Mouse (Mus musculus): ENCODE measurements around the gene Txnrd1. TPM values are rescaled to one million over a fixed set of nuclear protein-coding genes. Genes with fewer than 3 reads are reported as not detected.

Gene Txnrd1
- polyA plus RNA-seq, 1 experiment: 50.9 TPM

DNA sequence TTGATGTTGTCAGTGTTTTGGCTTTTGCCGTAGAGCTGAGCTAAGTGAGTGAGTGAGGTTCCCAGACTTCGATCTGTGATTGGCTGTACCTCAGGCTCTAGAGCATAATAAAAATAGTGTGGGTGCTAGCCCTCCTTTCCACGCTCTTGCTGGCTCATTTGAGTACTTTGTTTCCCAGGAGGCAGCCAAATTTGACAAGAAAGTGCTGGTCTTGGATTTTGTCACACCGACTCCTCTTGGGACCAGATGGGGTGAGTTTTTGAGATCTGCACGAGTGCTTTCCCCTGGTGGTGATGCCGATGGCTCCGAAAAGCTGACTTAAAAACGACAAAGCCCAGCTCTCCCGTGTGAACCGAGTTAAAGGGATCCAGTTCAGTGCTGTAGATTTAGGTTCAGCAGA is 41.7 kb downstream of the Txnrd1 start:
- H3K4me3 ChIP-seq (replicated peaks; ENCODE audit: insufficient read depth, low read depth, low read length): no peak overlapping the region
- no peak overlapping the region for H3K27ac ChIP-seq (ENCODE audit: insufficient read depth, low read length)
- H3K4me1 ChIP-seq (ENCODE audit: control insufficient read depth, insufficient read depth, low read length): no peaks in the 10 kb centered on the region
- WGBS: 87% methylated on average over 10 of the region's 10 CpGs
- TF ChIP-seq CTCF (IDR thresholded peaks at IDR 0.05; ENCODE audit: borderline replicate concordance, insufficient read depth, low read depth, low read length): no peak
- TF ChIP-seq POLR2A (IDR thresholded peaks at IDR 0.05; ENCODE audit: borderline replicate concordance, insufficient read depth, low read length): no peak
- no peak for DNase-seq
- H3K27me3 ChIP-seq (ENCODE audit: control insufficient read depth, insufficient read depth, low read length): no peaks in the 10 kb centered on the region

DNA sequence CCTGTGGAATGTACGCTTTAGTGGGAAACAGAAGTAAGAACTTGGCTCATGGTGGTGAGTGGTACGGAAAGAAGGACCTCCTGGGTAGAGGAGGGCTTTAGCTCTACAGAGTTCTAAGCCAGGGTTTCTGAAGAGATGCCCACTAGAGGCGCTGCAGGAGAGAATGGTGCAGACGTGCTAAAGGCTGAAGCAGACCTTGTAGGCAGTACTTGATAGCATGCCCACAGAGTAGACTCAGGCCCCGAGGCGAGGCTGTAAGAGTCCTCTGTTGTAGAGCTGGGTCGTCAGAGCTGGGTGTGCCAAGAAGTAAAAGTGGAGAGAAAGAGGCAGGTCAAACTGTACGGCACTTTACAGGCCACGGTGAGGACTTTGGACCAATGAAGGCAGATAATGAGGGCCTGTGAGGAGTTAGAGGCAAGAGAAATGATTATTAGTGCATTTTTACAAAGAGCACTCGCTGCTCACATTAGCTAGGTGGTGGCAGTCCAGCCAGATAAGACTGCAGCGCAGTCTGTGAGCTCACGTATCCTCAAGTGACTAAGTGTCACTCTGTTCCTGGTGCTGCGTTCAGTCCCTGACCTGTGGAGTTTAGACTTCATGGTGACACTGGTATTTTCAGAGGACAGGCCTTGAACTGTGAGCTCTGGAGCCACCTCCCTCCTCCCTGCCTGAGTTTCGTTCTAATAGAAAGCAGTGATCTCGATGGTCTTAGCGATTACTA is 42.5 kb downstream of the Txnrd1 start:
- Histone ChIP-seq H3K4me3 (replicated peaks; ENCODE audit: insufficient read depth, low read depth, low read length) (no peak overlapping the region), H3K4me1 (ENCODE audit: control insufficient read depth, insufficient read depth, low read length) (no peaks in the 10 kb centered on the region), H3K27me3 (ENCODE audit: control insufficient read depth, insufficient read depth, low read length) (no peaks in the 10 kb centered on the region), H3K27ac (ENCODE audit: insufficient read depth, low read length) (no peak overlapping the region)
- TF ChIP-seq CTCF (IDR thresholded peaks at IDR 0.05; ENCODE audit: borderline replicate concordance, insufficient read depth, low read depth, low read length) (peak; percentile 30; the same call in 1 of the 2 replicates), POLR2A (IDR thresholded peaks at IDR 0.05; ENCODE audit: borderline replicate concordance, insufficient read depth, low read length) (no peak)
- 77% methylated on average over 16 of the region's 16 CpGs for WGBS
- no peak for DNase-seq

DNA sequence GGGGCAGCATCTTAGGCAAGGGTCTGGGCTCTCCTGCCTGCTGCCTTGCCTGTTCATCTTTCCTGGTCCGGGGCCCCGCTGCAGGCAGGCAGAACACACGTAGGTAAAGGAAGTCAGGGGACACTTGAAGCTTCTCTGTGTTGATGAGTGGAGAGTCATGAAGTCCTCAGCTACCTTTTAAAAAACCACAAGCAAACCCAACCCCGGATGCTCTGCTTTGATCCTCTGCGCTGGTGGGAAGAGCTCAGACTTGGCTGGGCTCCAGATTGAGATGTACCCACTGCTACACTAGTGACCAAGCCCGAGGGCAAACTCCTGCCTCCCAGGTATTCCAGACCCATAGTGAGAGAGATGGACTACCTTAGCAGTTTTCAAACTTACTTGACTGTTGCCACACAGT is 53.6 kb downstream of the Txnrd1 start:
- H3K4me3 ChIP-seq (replicated peaks; ENCODE audit: insufficient read depth, low read depth, low read length): no peak overlapping the region
- 86% methylated on average over 6 of the region's 6 CpGs for WGBS
- no peaks in the 10 kb centered on the region for H3K4me1 ChIP-seq (ENCODE audit: control insufficient read depth, insufficient read depth, low read length)
- TF ChIP-seq POLR2A (IDR thresholded peaks at IDR 0.05; ENCODE audit: borderline replicate concordance, insufficient read depth, low read length) (no peak), CTCF (IDR thresholded peaks at IDR 0.05; ENCODE audit: borderline replicate concordance, insufficient read depth, low read depth, low read length) (no peak)
- H3K27me3 ChIP-seq (ENCODE audit: control insufficient read depth, insufficient read depth, low read length): no peaks in the 10 kb centered on the region
- no peak for DNase-seq
- H3K27ac ChIP-seq (ENCODE audit: insufficient read depth, low read length): no peak overlapping the region

DNA sequence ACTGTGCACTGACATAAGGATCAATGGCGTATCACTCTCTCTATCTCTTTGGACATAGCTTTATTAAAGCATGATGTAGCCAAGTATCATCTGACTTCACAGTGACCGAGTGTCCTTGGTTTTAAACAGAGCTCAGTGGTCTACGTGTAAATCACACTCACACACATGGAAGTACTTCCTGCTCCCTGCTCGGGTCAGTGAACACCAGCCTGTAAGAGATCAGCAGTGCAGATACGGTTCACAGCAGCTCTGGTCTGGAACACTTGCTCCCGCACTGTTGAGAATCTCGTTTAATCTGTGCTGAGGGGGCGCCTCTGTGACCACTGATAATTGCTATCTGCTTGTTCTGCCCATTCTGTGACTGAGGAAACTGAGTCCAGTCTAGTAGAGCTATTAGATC is 54.8 kb downstream of the Txnrd1 start:
- Histone ChIP-seq H3K4me1 (ENCODE audit: control insufficient read depth, insufficient read depth, low read length) (no peaks in the 10 kb centered on the region), H3K27me3 (ENCODE audit: control insufficient read depth, insufficient read depth, low read length) (no peaks in the 10 kb centered on the region), H3K4me3 (replicated peaks; ENCODE audit: insufficient read depth, low read depth, low read length) (no peak overlapping the region), H3K27ac (ENCODE audit: insufficient read depth, low read length) (no peak overlapping the region)
- DNase-seq: no peak
- TF ChIP-seq CTCF (IDR thresholded peaks at IDR 0.05; ENCODE audit: borderline replicate concordance, insufficient read depth, low read depth, low read length) (no peak), POLR2A (IDR thresholded peaks at IDR 0.05; ENCODE audit: borderline replicate concordance, insufficient read depth, low read length) (no peak)
- WGBS: 89% methylated on average over 8 of the region's 8 CpGs

DNA sequence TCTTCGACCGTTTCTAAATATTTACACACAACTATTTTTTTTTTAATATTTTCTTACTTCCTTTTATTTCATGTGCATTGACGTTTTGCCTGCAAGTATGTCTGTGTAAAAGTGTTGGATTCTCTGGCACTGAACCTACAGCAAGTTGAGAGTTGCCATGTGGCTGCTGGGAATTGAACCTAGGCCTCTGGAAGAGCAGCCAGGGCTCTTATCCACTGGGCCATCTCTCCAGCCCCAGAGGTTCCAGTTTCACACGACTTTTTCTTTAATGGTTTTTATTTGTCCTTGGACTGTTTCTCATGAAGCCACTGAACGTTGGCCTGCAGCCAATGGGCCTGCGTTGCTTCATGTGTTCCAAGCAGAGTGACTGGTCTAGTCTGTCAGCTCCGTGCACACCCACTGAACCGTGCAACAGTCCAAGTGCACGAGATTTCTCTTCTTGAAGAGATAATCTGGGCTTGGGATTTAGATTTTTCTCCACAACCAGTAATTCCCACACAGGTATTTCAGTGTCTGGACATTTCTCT is 55.8 kb downstream of the Txnrd1 start:
- TF ChIP-seq POLR2A (IDR thresholded peaks at IDR 0.05; ENCODE audit: borderline replicate concordance, insufficient read depth, low read length): no peak
- no peak for TF ChIP-seq CTCF (IDR thresholded peaks at IDR 0.05; ENCODE audit: borderline replicate concordance, insufficient read depth, low read depth, low read length)
- DNase-seq: peak in 1 of 2 experiments; percentile 28
- Histone ChIP-seq H3K4me3 (replicated peaks; ENCODE audit: insufficient read depth, low read depth, low read length) (no peak overlapping the region), H3K27me3 (ENCODE audit: control insufficient read depth, insufficient read depth, low read length) (no peaks in the 10 kb centered on the region), H3K4me1 (ENCODE audit: control insufficient read depth, insufficient read depth, low read length) (no peaks in the 10 kb centered on the region), H3K27ac (ENCODE audit: insufficient read depth, low read length) (no peak overlapping the region)
- WGBS: 29% methylated on average over 9 of the region's 9 CpGs

DNA sequence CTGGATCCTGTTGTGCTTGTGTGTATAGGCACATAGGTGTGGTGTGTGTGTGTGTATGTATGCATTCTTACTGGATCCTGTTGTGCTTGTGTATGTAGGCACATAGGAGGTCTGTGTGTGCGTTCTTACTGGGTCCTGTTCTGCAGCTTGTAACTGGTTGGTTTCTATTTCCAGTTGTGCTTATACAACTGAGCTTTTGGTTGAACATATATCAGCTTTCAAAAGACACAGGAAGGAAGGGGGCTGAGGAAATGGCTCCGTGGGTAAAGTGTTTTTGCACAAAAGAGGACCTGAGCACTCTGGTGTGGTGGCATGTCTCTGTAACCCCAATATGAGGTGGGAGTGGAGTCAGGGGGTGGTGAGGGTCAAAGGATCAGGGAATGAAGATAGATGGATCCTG is 57.2 kb downstream of the Txnrd1 start:
- Histone ChIP-seq H3K4me1 (ENCODE audit: control insufficient read depth, insufficient read depth, low read length) (0 out of 2 replicates have a peak, but pooled peaks cover 6% of the 10 kb centered on the region), H3K27me3 (ENCODE audit: control insufficient read depth, insufficient read depth, low read length) (no peaks in the 10 kb centered on the region), H3K4me3 (replicated peaks; ENCODE audit: insufficient read depth, low read depth, low read length) (no peak overlapping the region), H3K27ac (ENCODE audit: insufficient read depth, low read length) (no peak overlapping the region)
- no peak for TF ChIP-seq POLR2A (IDR thresholded peaks at IDR 0.05; ENCODE audit: borderline replicate concordance, insufficient read depth, low read length)
- TF ChIP-seq CTCF (IDR thresholded peaks at IDR 0.05; ENCODE audit: borderline replicate concordance, insufficient read depth, low read depth, low read length): no peak
- WGBS: 87% methylated on average over 2 of the region's 2 CpGs
- no peak for DNase-seq

DNA sequence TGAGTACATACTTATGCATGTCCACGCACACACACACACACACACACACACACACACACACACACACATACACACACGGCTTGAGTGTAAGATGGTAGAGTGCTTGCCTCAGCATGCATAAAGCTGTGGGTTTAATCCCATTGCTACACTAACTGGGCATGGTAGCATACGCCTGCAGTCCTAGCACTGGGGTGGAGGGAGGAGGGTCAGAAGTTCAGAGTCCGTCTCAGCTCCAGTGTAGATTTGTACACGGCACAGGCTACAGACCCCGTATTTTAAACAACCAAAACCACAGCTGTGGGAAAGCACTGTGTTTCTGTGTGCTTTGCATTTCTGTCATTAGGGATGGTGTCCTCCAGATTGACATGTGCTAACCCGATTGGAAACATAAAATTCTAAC is 57.7 kb downstream of the Txnrd1 start:
- WGBS: 95% methylated on average over 7 of the region's 7 CpGs
- DNase-seq: no peak

DNA sequence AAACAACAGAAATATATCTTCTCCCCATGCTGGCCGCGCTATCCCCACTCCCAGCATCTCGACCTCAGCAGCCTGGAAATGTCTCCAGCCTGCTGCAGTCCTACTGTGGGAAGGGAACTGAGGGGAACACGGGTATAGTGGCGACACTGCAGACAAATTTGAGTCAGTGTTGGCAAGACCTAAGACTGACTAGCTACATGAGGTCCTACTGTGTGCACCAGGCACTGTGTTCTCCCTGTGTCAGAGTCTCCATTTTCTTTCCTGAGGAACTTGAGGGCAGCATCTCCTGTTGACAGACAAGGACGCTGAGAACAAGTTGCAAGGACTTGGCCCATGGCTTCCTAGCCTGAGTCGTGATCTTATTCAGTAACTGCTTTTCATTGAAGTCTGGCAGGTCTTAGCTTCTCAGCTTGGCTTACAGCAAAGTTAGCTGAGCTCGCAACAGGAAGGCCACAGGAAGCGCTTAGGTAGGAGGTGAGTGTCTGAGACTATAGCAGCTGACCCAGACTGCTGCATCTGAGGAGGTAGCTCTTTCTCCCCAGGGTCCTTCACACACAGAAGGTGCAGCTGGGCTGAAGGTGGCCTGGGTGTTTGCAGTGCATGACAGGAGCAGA is 58.8 kb downstream of the Txnrd1 start:
- Histone ChIP-seq H3K27ac (ENCODE audit: insufficient read depth, low read length) (no peak overlapping the region), H3K27me3 (ENCODE audit: control insufficient read depth, insufficient read depth, low read length) (no peaks in the 10 kb centered on the region), H3K4me1 (ENCODE audit: control insufficient read depth, insufficient read depth, low read length) (0 out of 2 replicates have a peak, but pooled peaks cover 6% of the 10 kb centered on the region), H3K4me3 (replicated peaks; ENCODE audit: insufficient read depth, low read depth, low read length) (no peak overlapping the region)
- 87% methylated on average over 9 of the region's 9 CpGs for WGBS
- no peak for TF ChIP-seq POLR2A (IDR thresholded peaks at IDR 0.05; ENCODE audit: borderline replicate concordance, insufficient read depth, low read length)
- no peak for TF ChIP-seq CTCF (IDR thresholded peaks at IDR 0.05; ENCODE audit: borderline replicate concordance, insufficient read depth, low read depth, low read length)
- no peak for DNase-seq

More for the DNA sequence above, 57.7 kb downstream of the Txnrd1 start:
- Histone ChIP-seq H3K27ac (ENCODE audit: insufficient read depth, low read length) (no peak overlapping the region), H3K4me3 (replicated peaks; ENCODE audit: insufficient read depth, low read depth, low read length) (no peak overlapping the region), H3K4me1 (ENCODE audit: control insufficient read depth, insufficient read depth, low read length) (0 out of 2 replicates have a peak, but pooled peaks cover 6% of the 10 kb centered on the region), H3K27me3 (ENCODE audit: control insufficient read depth, insufficient read depth, low read length) (no peaks in the 10 kb centered on the region)
- TF ChIP-seq POLR2A (IDR thresholded peaks at IDR 0.05; ENCODE audit: borderline replicate concordance, insufficient read depth, low read length): no peak
- no peak for TF ChIP-seq CTCF (IDR thresholded peaks at IDR 0.05; ENCODE audit: borderline replicate concordance, insufficient read depth, low read depth, low read length)

Measured in cerebellum, adult 2 months (tissue).